13 mouse cellular contexts compared by ENCODE assay signal in the genomic region with DNA sequence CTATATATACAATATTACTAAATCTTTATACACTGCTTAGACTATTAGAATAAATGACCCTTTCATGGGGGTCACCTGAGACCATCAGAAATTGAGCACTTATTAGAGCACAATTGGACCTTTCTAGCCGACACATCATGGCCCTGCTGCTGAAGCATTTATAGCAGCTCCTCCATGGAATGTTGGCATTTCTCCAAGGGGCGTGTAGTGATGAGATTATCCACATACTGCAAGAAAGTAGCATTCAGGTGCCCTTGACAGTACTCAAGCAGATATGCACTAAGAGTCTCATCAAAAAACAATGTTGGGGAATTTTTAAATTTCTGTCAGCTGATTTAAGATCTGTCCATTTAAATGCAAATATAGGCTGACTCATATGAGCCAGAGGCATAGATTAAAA.
DNase-seq lines count a peak whose midpoint lies in the region; ATAC-seq and TF ChIP-seq lines count a peak whose summit lies in the region.
"Had no signal": no experiment of that assay in that cellular context is flagged by ENCODE, and none has a peak within 500 bp of the region (broad histone marks: within the 10 kb centered on the region; RNA-seq: fewer than 3 reads in every experiment).

No protein-coding gene starts in this region.

- no peaks in the 10 kb centered on the region for H3K9me3 ChIP-seq in heart, embryonic 16.5 days (replicated peaks; ENCODE audit: control insufficient read depth, low read length)
- H3K9me3 ChIP-seq in heart, embryonic 10.5 days, result no peaks in the 10 kb centered on the region
- H3K9me3 ChIP-seq in midbrain, postnatal 0 days (ENCODE audit: low read length), result no peaks in the 10 kb centered on the region
- H3K9me3 ChIP-seq in midbrain, embryonic 10.5 days (replicated peaks), result no peaks in the 10 kb centered on the region
- H3K9me3 ChIP-seq: limb, embryonic 15.5 days; neural tube, embryonic 13.5 days had no signal

- no peak overlapping the region for H3K4me2 ChIP-seq in heart, embryonic 16.5 days (ENCODE audit: low read depth, low read length)
- H3K4me2 ChIP-seq in midbrain, postnatal 0 days (ENCODE audit: low read depth, low read length, poor library complexity, severe bottlenecking), result no peak overlapping the region
- H3K4me2 ChIP-seq: limb, embryonic 15.5 days; neural tube, embryonic 13.5 days had no signal

- DNase-seq in heart, embryonic 10.5 days (ENCODE audit: low spot score), result no peak
- peak; percentile 32 for DNase-seq in midbrain, postnatal 0 days (ENCODE audit: low spot score)
- DNase-seq in midbrain, embryonic 10.5 days (ENCODE audit: low spot score), result no peak
- peak; percentile 49 to 68 for DNase-seq in heart, postnatal 10 days
- DNase-seq in spleen, postnatal 36 days (ENCODE audit: low spot score in 2 of 2), result no peak
- DNase-seq in MN1 (ENCODE audit: low spot score), result no peak
- DNase-seq: adrenal gland, postnatal 25 days; cerebellum, adult 2 months; right cerebral cortex, postnatal 4 days; thymus, adult 18-20 months had no signal

- no peaks in the 10 kb centered on the region for H3K36me3 ChIP-seq in heart, embryonic 16.5 days (ENCODE audit: control insufficient read depth, insufficient read depth)
- H3K36me3 ChIP-seq in heart, embryonic 10.5 days, result no peaks in the 10 kb centered on the region
- H3K36me3 ChIP-seq in midbrain, postnatal 0 days (ENCODE audit: insufficient read depth, low read length), result no peaks in the 10 kb centered on the region
- no peaks in the 10 kb centered on the region for H3K36me3 ChIP-seq in midbrain, embryonic 10.5 days
- H3K36me3 ChIP-seq: limb, embryonic 15.5 days; neural tube, embryonic 13.5 days had no signal

- H3K4me1 ChIP-seq in heart, embryonic 16.5 days (ENCODE audit: control insufficient read depth, insufficient read depth, low read length), result peaks cover 13% of the 10 kb centered on the region
- H3K4me1 ChIP-seq in heart, embryonic 10.5 days, result no peaks in the 10 kb centered on the region
- H3K4me1 ChIP-seq in midbrain, postnatal 0 days (ENCODE audit: insufficient read depth, low read length), result no peaks in the 10 kb centered on the region
- no peaks in the 10 kb centered on the region for H3K4me1 ChIP-seq in midbrain, embryonic 10.5 days
- H3K4me1 ChIP-seq: neural tube, embryonic 13.5 days had no signal

- no peak for TF ChIP-seq CTCF in midbrain, postnatal 0 days (IDR thresholded peaks at IDR 0.05)

- 17% methylated on average over 2 of the region's 2 CpGs for WGBS in heart, embryonic 16.5 days
- whole genome bisulfite sequencing in heart, embryonic 10.5 days, result 38% methylated on average over 2 of the region's 2 CpGs
- 46% methylated on average over 2 of the region's 2 CpGs for WGBS in midbrain, postnatal 0 days
- 89% methylated on average over 2 of the region's 2 CpGs for WGBS in midbrain, embryonic 10.5 days

- H3K4me3 ChIP-seq in heart, embryonic 16.5 days (ENCODE audit: low read length), result no peak overlapping the region
- H3K4me3 ChIP-seq in heart, embryonic 10.5 days, result no peak overlapping the region
- H3K4me3 ChIP-seq in midbrain, postnatal 0 days (ENCODE audit: low read depth, low read length), result no peak overlapping the region
- H3K4me3 ChIP-seq in midbrain, embryonic 10.5 days, result no peak overlapping the region
- H3K4me3 ChIP-seq: limb, embryonic 15.5 days; neural tube, embryonic 13.5 days had no signal

- H3K9ac ChIP-seq in heart, embryonic 16.5 days (ENCODE audit: low read length), result no peak overlapping the region
- no peak overlapping the region for H3K9ac ChIP-seq in midbrain, postnatal 0 days (replicated peaks; ENCODE audit: low read length, poor library complexity, severe bottlenecking)
- H3K9ac ChIP-seq: limb, embryonic 15.5 days; neural tube, embryonic 13.5 days had no signal

- H3K27ac ChIP-seq in heart, embryonic 16.5 days (ENCODE audit: low read length), result no peak overlapping the region
- H3K27ac ChIP-seq in heart, embryonic 10.5 days, result no peak overlapping the region
- H3K27ac ChIP-seq in midbrain, postnatal 0 days (ENCODE audit: low read depth, low read length), result no peak overlapping the region
- no peak overlapping the region for H3K27ac ChIP-seq in midbrain, embryonic 10.5 days (replicated peaks)
- H3K27ac ChIP-seq: limb, embryonic 15.5 days; neural tube, embryonic 13.5 days had no signal

- H3K27me3 ChIP-seq in heart, embryonic 16.5 days (ENCODE audit: control insufficient read depth, insufficient read depth, low read length), result no peaks in the 10 kb centered on the region
- no peaks in the 10 kb centered on the region for H3K27me3 ChIP-seq in heart, embryonic 10.5 days (ENCODE audit: insufficient read depth, poor library complexity, severe bottlenecking)
- H3K27me3 ChIP-seq in midbrain, postnatal 0 days (ENCODE audit: insufficient read depth, low read length), result no peaks in the 10 kb centered on the region
- no peaks in the 10 kb centered on the region for H3K27me3 ChIP-seq in midbrain, embryonic 10.5 days (ENCODE audit: low read depth, poor library complexity, severe bottlenecking)
- H3K27me3 ChIP-seq: limb, embryonic 15.5 days; neural tube, embryonic 13.5 days had no signal

- ATAC-seq in heart, embryonic 16.5 days (replicated peaks; ENCODE audit: extremely low read depth, insufficient read depth, low FRiP score), result peak; percentile 70
- no peak for ATAC-seq in midbrain, postnatal 0 days (ENCODE audit: low FRiP score)

- intact Hi-C loops in heart, postnatal 10 days (cut with DNase I), result no loop called here

Comparison
In these comparisons a context has a peak if more than half of its experiments do, and no peak if none do; other contexts are left out.
1. DNase-seq: peak in midbrain, postnatal 0 days (single experiment) and heart, postnatal 10 days (2 of 2); none in heart, embryonic 10.5 days (single experiment), midbrain, embryonic 10.5 days (single experiment), spleen, postnatal 36 days (0 of 2) and MN1 (single experiment).